Mouse (Mus musculus) kidney, embryonic 16.5 days (tissue): Measurements from ENCODE around the gene Srgap3. TPM values are rescaled to one million over a fixed set of nuclear protein-coding genes. Genes with fewer than 3 reads are reported as not detected.
"Not testable (repeated sequence)": the region's sequence is repeated elsewhere in the genome, so short reads cannot be mapped to it uniquely, and the experiment has no call there.

Experiments used
- ATAC-seq: fragments of 200-750 bp; cut with Nextera tagmentation; 2 replicates; pipeline ENCODE4 v1.8.0; 2017; ENCODE audit warnings: moderate TSS enrichment; ENCODE audit not compliant: low FRiP score, low TSS enrichment
- H3K27ac ChIP-seq: fragments of 300-500 bp; sonication (generic); 2 replicates; pipeline ENCODE4 v1.5.1; 2014; ENCODE audit warnings: low read length
- H3K27me3 ChIP-seq: fragments of 300-500 bp; sonication (generic); 2 replicates; pipeline ENCODE4 v1.6.1; 2014; ENCODE audit warnings: low read length, control low read depth, mixed read lengths; ENCODE audit not compliant: insufficient read depth
- H3K36me3 ChIP-seq: fragments of 300-500 bp; sonication (generic); 2 replicates; pipeline ENCODE4 v1.6.1; 2014; ENCODE audit warnings: low read length, control low read depth, mixed read lengths; ENCODE audit not compliant: insufficient read depth
- H3K4me1 ChIP-seq: fragments of 300-500 bp; sonication (generic); 2 replicates; pipeline ENCODE4 v1.6.1; 2014; ENCODE audit warnings: low read length, control low read depth, mixed read lengths; ENCODE audit not compliant: insufficient read depth
- H3K4me2 ChIP-seq: fragments of 300-500 bp; sonication (generic); replicated peaks from 2 replicates; pipeline ENCODE4 v1.6.1; 2014; ENCODE audit warnings: low read depth, low read length
- H3K4me3 ChIP-seq: fragments of 300-500 bp; sonication (generic); 2 replicates; pipeline ENCODE4 v1.5.1; 2014; ENCODE audit warnings: mild to moderate bottlenecking, low read length
- H3K9ac ChIP-seq: fragments of 300-500 bp; sonication (generic); replicated peaks from 2 replicates; pipeline ENCODE4 v1.6.1; 2014; ENCODE audit warnings: low read length
- H3K9me3 ChIP-seq: fragments of 300-500 bp; sonication (generic); 2 replicates; pipeline ENCODE4 v1.6.1; 2016; ENCODE audit warnings: low read length, control low read depth
- WGBS: fragments of 180-500 bp; shearing (Covaris S2); extraction: QIAGEN DNeasy Blood & Tissue Kit; methylation state at CpG from one replicate; pipeline ENCODE4 v1.1.7; 2014; 5-methylcytosine and 5-hydroxymethylcytosine counted together
- polyA plus RNA-seq: library from polyadenylated mRNA; unstranded; fragments of >200 nt; fragmentation: Nextera tagmentation; extraction: Ambion mirVana; gene quantifications from 2 replicates; pipeline ENCODE4 v1.2.1, GENCODE M21; 2015

The Srgap3 gene
- polyA plus RNA-seq, 1 experiment from 2014 or later, result 3.9 TPM

DNA sequence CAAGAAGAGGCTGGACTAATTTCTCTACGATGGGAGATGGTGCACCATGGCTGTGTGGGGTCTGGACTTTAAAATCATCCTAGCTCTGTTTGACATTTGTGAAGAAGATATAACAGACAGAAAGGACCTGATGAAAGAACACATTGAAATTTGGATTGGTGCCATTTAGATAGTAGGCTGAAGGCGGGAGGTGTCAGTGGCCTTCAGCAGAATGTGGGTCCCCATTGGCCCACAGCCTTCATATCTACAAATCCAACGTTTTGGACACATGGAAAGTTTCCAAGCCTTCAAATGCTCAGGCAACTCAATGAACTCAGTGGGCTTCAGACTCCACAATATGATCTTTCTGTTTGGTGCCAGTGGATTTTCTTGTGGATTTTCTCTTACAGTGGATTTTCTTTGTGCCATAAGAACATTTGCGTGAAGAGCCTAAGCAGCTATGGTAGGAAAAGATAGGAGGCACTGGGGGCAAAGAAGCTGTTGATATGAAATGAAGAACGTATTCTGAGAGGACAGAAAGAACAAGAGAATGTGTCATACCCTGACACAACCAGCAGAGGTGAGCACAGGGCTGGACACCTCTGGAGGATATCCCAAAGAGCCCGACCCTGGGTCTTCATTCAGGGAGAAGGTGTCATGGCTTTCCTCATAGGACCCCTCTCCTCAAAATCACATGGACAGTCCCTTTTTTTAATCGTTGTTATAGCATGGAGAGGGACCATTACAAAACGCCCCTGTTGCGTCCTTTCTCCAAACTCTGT is 78.7 kb downstream of the Srgap3 start:
- no peaks in the 10 kb centered on the region for H3K36me3 ChIP-seq
- no peak for ATAC-seq
- H3K9ac ChIP-seq, result no peak overlapping the region
- H3K4me1 ChIP-seq, result peaks cover 7% of the 10 kb centered on the region; the same call in 1 of the 2 replicates
- H3K9me3 ChIP-seq, result no peaks in the 10 kb centered on the region
- H3K27me3 ChIP-seq, result no peaks in the 10 kb centered on the region
- H3K4me2 ChIP-seq, result no peak overlapping the region
- no peak overlapping the region for H3K4me3 ChIP-seq
- 85% methylated on average over 9 of the region's 9 CpGs for WGBS
- no peak overlapping the region for H3K27ac ChIP-seq

- Histone ChIP-seq H3K4me3 (no peak overlapping the region), H3K9ac (no peak overlapping the region), H3K27ac (no peak overlapping the region), H3K4me2 (no peak overlapping the region), H3K9me3 (no peaks in the 10 kb centered on the region), H3K4me1 (peaks cover 3% of the 10 kb centered on the region; the same call in 1 of the 2 replicates), H3K36me3 (no peaks in the 10 kb centered on the region), H3K27me3 (no peaks in the 10 kb centered on the region)
- 91% methylated on average over 4 of the region's 4 CpGs for WGBS
- no peak for ATAC-seq
Observed at GRCm38 (mm10) chr6:112866096-112866495, 81.0 kb downstream of the Srgap3 start.

DNA sequence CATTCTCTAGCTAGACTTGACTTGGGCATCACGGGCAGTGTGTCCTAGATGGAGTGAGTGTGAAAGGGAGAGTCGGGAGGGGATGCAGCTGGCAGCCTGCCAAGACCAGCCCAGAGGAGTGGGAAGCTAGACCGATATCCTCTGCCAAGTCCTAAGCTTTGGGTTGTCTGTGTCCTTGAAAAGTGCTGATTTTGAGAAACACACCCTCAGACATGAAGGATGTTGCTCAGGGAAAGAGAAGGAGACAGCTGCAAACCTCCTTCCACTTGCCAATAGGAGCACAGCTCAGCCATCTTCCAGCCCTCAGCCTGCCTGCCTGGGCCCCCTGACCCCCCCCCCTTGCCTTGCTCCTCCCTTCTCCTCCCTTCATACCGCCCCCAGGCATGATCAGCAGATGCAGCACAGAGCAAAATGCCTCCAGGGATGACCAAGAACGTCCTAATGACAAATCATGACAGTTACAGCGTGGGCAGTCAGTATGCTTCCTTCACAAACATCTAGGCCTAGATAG is 82.0 kb downstream of the Srgap3 start:
- Histone ChIP-seq H3K9me3 (no peaks in the 10 kb centered on the region), H3K9ac (no peak overlapping the region), H3K36me3 (no peaks in the 10 kb centered on the region), H3K4me1 (peaks cover 3% of the 10 kb centered on the region; the same call in 1 of the 2 replicates), H3K27me3 (no peaks in the 10 kb centered on the region), H3K4me3 (no peak overlapping the region), H3K27ac (no peak overlapping the region), H3K4me2 (no peak overlapping the region)
- WGBS, result 36% methylated on average over 6 of the region's 6 CpGs
- ATAC-seq, result peak; percentile 79

- Histone ChIP-seq H3K4me1 (peaks cover 3% of the 10 kb centered on the region; the same call in 1 of the 2 replicates), H3K4me3 (no peak overlapping the region), H3K27ac (no peak overlapping the region), H3K9ac (no peak overlapping the region), H3K27me3 (no peaks in the 10 kb centered on the region), H3K36me3 (no peaks in the 10 kb centered on the region), H3K4me2 (no peak overlapping the region), H3K9me3 (no peaks in the 10 kb centered on the region)
- no peak for ATAC-seq
- 81% methylated on average over 7 of the region's 7 CpGs for WGBS
Observed at GRCm38 (mm10) chr6:112862465-112862864, 84.6 kb downstream of the Srgap3 start.

- H3K27ac ChIP-seq, result no peak overlapping the region
- no peaks in the 10 kb centered on the region for H3K36me3 ChIP-seq
- no peak for ATAC-seq
- no peaks in the 10 kb centered on the region for H3K27me3 ChIP-seq
- no peak overlapping the region for H3K4me2 ChIP-seq
- no peak overlapping the region for H3K9ac ChIP-seq
- 82% methylated on average over 11 of the region's 11 CpGs for WGBS
- H3K9me3 ChIP-seq, result no peaks in the 10 kb centered on the region
- peaks cover 3% of the 10 kb centered on the region; the same call in 1 of the 2 replicates for H3K4me1 ChIP-seq
- no peak overlapping the region for H3K4me3 ChIP-seq
Observed at GRCm38 (mm10) chr6:112861351-112862297, 85.4 kb downstream of the Srgap3 start.

DNA sequence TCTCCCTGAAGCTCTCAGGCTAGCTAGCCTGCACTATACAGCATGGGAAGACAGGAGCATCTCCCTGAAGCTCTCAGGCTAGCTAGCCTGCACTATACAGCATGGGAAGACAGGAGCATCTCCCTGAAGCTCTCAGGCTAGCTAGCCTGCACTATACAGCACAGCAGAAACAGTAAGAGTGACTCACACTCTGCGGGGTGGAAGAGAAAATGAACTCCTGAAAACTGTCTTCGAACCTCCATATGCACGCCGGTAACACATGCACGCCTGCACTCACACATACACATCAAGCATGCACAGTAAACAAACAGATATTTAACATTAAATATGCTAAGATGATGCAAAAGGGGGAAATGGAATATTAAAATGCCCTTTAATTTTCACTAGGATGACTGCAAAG is 86.8 kb downstream of the Srgap3 start:
- not testable (repeated sequence) for H3K27ac ChIP-seq, H3K4me2 ChIP-seq, H3K4me1 ChIP-seq, H3K27me3 ChIP-seq, H3K9ac ChIP-seq, ATAC-seq, H3K4me3 ChIP-seq, H3K36me3 ChIP-seq, H3K9me3 ChIP-seq
- WGBS, result 94% methylated on average over 5 of the region's 5 CpGs

- H3K4me2 ChIP-seq, result no peak overlapping the region
- H3K9ac ChIP-seq, result no peak overlapping the region
- no peaks in the 10 kb centered on the region for H3K36me3 ChIP-seq
- no peak overlapping the region for H3K27ac ChIP-seq
- WGBS, result 72% methylated on average over 6 of the region's 6 CpGs
- H3K4me3 ChIP-seq, result no peak overlapping the region
- H3K9me3 ChIP-seq, result no peaks in the 10 kb centered on the region
- ATAC-seq, result no peak
- H3K27me3 ChIP-seq, result no peaks in the 10 kb centered on the region
- no peaks in the 10 kb centered on the region for H3K4me1 ChIP-seq
Observed at GRCm38 (mm10) chr6:112857057-112857456, 90.0 kb downstream of the Srgap3 start.

- H3K9ac ChIP-seq, result no peak overlapping the region
- H3K4me1 ChIP-seq, result no peaks in the 10 kb centered on the region
- WGBS, result 81% methylated on average over 6 of the region's 6 CpGs
- H3K4me2 ChIP-seq, result no peak overlapping the region
- no peak for ATAC-seq
- no peak overlapping the region for H3K27ac ChIP-seq
- no peaks in the 10 kb centered on the region for H3K27me3 ChIP-seq
- no peak overlapping the region for H3K4me3 ChIP-seq
- H3K36me3 ChIP-seq, result no peaks in the 10 kb centered on the region
- no peaks in the 10 kb centered on the region for H3K9me3 ChIP-seq
Observed at GRCm38 (mm10) chr6:112855183-112855582, 91.9 kb downstream of the Srgap3 start.

- no peak overlapping the region for H3K9ac ChIP-seq
- no peaks in the 10 kb centered on the region for H3K27me3 ChIP-seq
- H3K4me1 ChIP-seq, result no peaks in the 10 kb centered on the region
- ATAC-seq, result no peak
- no peak overlapping the region for H3K4me2 ChIP-seq
- no peaks in the 10 kb centered on the region for H3K9me3 ChIP-seq
- H3K36me3 ChIP-seq, result no peaks in the 10 kb centered on the region
- 74% methylated on average over 14 of the region's 14 CpGs for WGBS
- H3K27ac ChIP-seq, result no peak overlapping the region
- H3K4me3 ChIP-seq, result no peak overlapping the region
Observed at GRCm38 (mm10) chr6:112852261-112853235, 94.5 kb downstream of the Srgap3 start.
